ENCODE assay signal across 13 mouse cellular contexts in genomic region chr4:133399509-133399908, GRCm38 (mm10). TPM values are rescaled to one million over a fixed set of nuclear protein-coding genes. Genes with fewer than 3 reads are reported as not detected.
DNase-seq lines count a peak whose midpoint lies in the region; ATAC-seq and TF ChIP-seq lines count a peak whose summit lies in the region.
"Had no signal": no experiment of that assay in that cellular context is flagged by ENCODE, and none has a peak within 500 bp of the region (broad histone marks: within the 10 kb centered on the region; RNA-seq: fewer than 3 reads in every experiment).

No protein-coding gene starts in this region.

- POLR2A ChIA-PET in Patski (lab: Charles Lee) = no interaction called here

- WGBS in intestine, embryonic 14.5 days = 78% methylated on average over 6 of the region's 6 CpGs
- WGBS in intestine, embryonic 15.5 days = 79% methylated on average over 6 of the region's 6 CpGs
- 66% methylated on average over 6 of the region's 6 CpGs for WGBS in limb, embryonic 15.5 days

- 0 out of 2 replicates have a peak overlapping the region, but pooled peaks have one; percentile 10 for H3K27ac ChIP-seq in intestine, embryonic 14.5 days (ENCODE audit: low read depth)
- H3K27ac ChIP-seq in intestine, embryonic 15.5 days = no peak overlapping the region
- H3K27ac ChIP-seq in limb, embryonic 15.5 days = peak overlapping the region; percentile 54
- H3K27ac ChIP-seq: liver, embryonic 14.5 days; neural tube, embryonic 15.5 days had no signal

- peaks cover 36% of the 10 kb centered on the region for H3K4me1 ChIP-seq in intestine, embryonic 14.5 days (replicated peaks; ENCODE audit: control insufficient read depth, insufficient read depth, low read length)
- peaks cover 36% of the 10 kb centered on the region for H3K4me1 ChIP-seq in intestine, embryonic 15.5 days (replicated peaks)
- H3K4me1 ChIP-seq in limb, embryonic 15.5 days = peaks cover 39% of the 10 kb centered on the region

- H3K4me2 ChIP-seq in intestine, embryonic 14.5 days (ENCODE audit: low read length) = no peak overlapping the region
- H3K4me2 ChIP-seq in intestine, embryonic 15.5 days (replicated peaks) = no peak overlapping the region
- H3K4me2 ChIP-seq in limb, embryonic 15.5 days = no peak overlapping the region
- H3K4me2 ChIP-seq: midbrain, embryonic 11.5 days; neural tube, embryonic 15.5 days had no signal

- no peaks in the 10 kb centered on the region for H3K27me3 ChIP-seq in intestine, embryonic 14.5 days (replicated peaks; ENCODE audit: control insufficient read depth, insufficient read depth, low read length)
- H3K27me3 ChIP-seq in intestine, embryonic 15.5 days (replicated peaks) = no peaks in the 10 kb centered on the region
- H3K27me3 ChIP-seq in Patski = no peaks in the 10 kb centered on the region
- no peaks in the 10 kb centered on the region for H3K27me3 ChIP-seq in limb, embryonic 15.5 days
- H3K27me3 ChIP-seq: neural tube, embryonic 15.5 days had no signal

- in situ Hi-C loops in Patski (cut with MboI; ENCODE audit: low pct_unique_long_range_greater_than_20kb) = no loop called here

- no peak for TF ChIP-seq CTCF in Patski (IDR thresholded peaks at IDR 0.05)

- ATAC-seq in intestine, embryonic 14.5 days (replicated peaks; ENCODE audit: low FRiP score, low TSS enrichment, low read depth) = no peak
- ATAC-seq in intestine, embryonic 15.5 days = no peak
- peak; percentile 35 for ATAC-seq in Patski
- no peak for ATAC-seq in limb, embryonic 15.5 days (ENCODE audit: insufficient number of reproducible peaks, low FRiP score, low TSS enrichment, low read depth)

- no peak overlapping the region for H3K4me3 ChIP-seq in intestine, embryonic 14.5 days (ENCODE audit: low read depth, low read length)
- no peak overlapping the region for H3K4me3 ChIP-seq in intestine, embryonic 15.5 days (replicated peaks)
- H3K4me3 ChIP-seq in limb, embryonic 15.5 days = no peak overlapping the region
- H3K4me3 ChIP-seq: neural tube, embryonic 15.5 days had no signal

- no peak overlapping the region for H3K9ac ChIP-seq in intestine, embryonic 14.5 days (ENCODE audit: low read length)
- H3K9ac ChIP-seq in intestine, embryonic 15.5 days = no peak overlapping the region
- no peak overlapping the region for H3K9ac ChIP-seq in limb, embryonic 15.5 days
- H3K9ac ChIP-seq: liver, embryonic 14.5 days; neural tube, embryonic 15.5 days had no signal

- DNase-seq in intestine, embryonic 14.5 days (ENCODE audit: low spot score) = no peak
- DNase-seq in Patski (ENCODE audit: low read depth, low spot score) = no peak
- DNase-seq in cerebellum, postnatal 25 days = peak; percentile 69 to 78
- DNase-seq in neural tube, embryonic 10.5 days (ENCODE audit: extremely low spot score, low spot score) = no peak
- DNase-seq in thymus, adult 18-20 months = no peak
- DNase-seq in thymus, postnatal 25 days = no peak
- DNase-seq: kidney, postnatal 36 days; thymus, postnatal 4 days had no signal

- CTCF ChIA-PET in Patski (lab: Charles Lee) = no interaction called here

- no peaks in the 10 kb centered on the region for H3K9me3 ChIP-seq in intestine, embryonic 14.5 days (ENCODE audit: control insufficient read depth, low read length)
- no peaks in the 10 kb centered on the region for H3K9me3 ChIP-seq in intestine, embryonic 15.5 days
- no peaks in the 10 kb centered on the region for H3K9me3 ChIP-seq in limb, embryonic 15.5 days
- H3K9me3 ChIP-seq: neural tube, embryonic 15.5 days had no signal

- 0 out of 2 replicates have a peak, but pooled peaks cover 4% of the 10 kb centered on the region for H3K36me3 ChIP-seq in intestine, embryonic 14.5 days (ENCODE audit: control insufficient read depth, insufficient read depth, low read length)
- no peaks in the 10 kb centered on the region for H3K36me3 ChIP-seq in intestine, embryonic 15.5 days
- H3K36me3 ChIP-seq in limb, embryonic 15.5 days = no peaks in the 10 kb centered on the region
- H3K36me3 ChIP-seq: neural tube, embryonic 15.5 days had no signal

RNA-seq across cellular contexts. Expression of gene Slc9a1, which starts 30.0 kb away (rescaled TPM):
- polyA plus RNA-seq in intestine, embryonic 14.5 days (2014; fragmentation: Nextera tagmentation; extraction: Ambion mirVana) = 11.0 and 11.6 TPM in 2 replicates
- polyA plus RNA-seq in intestine, embryonic 15.5 days (2015; fragmentation: Nextera tagmentation; extraction: Ambion mirVana) = 8.5 and 9.3 TPM in 2 replicates
- polyA plus RNA-seq in Patski (2021) = 25.2 TPM
- polyA plus RNA-seq in limb, embryonic 15.5 days (2015; fragmentation: Nextera tagmentation; extraction: Ambion mirVana) = 10.1 and 10.9 TPM in 2 replicates

RNA-seq across cellular contexts. Expression of gene Wdtc1, which starts 46.2 kb away (rescaled TPM):
- 16.7 and 18.2 TPM in 2 replicates for polyA plus RNA-seq in intestine, embryonic 14.5 days (2014; fragmentation: Nextera tagmentation; extraction: Ambion mirVana)
- polyA plus RNA-seq in intestine, embryonic 15.5 days (2015; fragmentation: Nextera tagmentation; extraction: Ambion mirVana) = 13.9 and 17.0 TPM in 2 replicates
- polyA plus RNA-seq in Patski (2021) = 33.8 TPM
- 13.9 TPM in 2 replicates for polyA plus RNA-seq in limb, embryonic 15.5 days (2015; fragmentation: Nextera tagmentation; extraction: Ambion mirVana)

Comparison
In these comparisons a context has a peak if more than half of its experiments do, and no peak if none do; other contexts are left out.
1. DNase-seq: peak in cerebellum, postnatal 25 days (2 of 2); none in intestine, embryonic 14.5 days (single experiment), Patski (single experiment), neural tube, embryonic 10.5 days (single experiment), thymus, adult 18-20 months (0 of 2) and thymus, postnatal 25 days (single experiment).